Mouse (Mus musculus): ENCODE results near the gene Zfp160. TPM values are rescaled to one million over a fixed set of nuclear protein-coding genes. Genes with fewer than 3 reads are reported as not detected.
"Not testable (repeated sequence)": the region's sequence is repeated elsewhere in the genome, so short reads cannot be mapped to it uniquely, and the experiment has no call there.

Zfp160 gene
- 19.8 and 19.9 TPM in 2 replicates for polyA plus RNA-seq (2015; fragmentation: Nextera tagmentation; extraction: Ambion mirVana)

GRCm38 (mm10) chr17:21008382-21009331 lies at the start of gene Zfp160:
Gene Zfp160 (plus strand): TSS chr17:21008903.
- peaks cover 20% of the 10 kb centered on the region for H3K36me3 ChIP-seq
- H3K4me2 ChIP-seq (replicated peaks) = peak within 1 kb of the TSS; percentile 80
- peak within 1 kb of the TSS; percentile 87 for H3K9ac ChIP-seq (replicated peaks)
- 6% methylated on average over 36 of the region's 36 CpGs for WGBS
- H3K4me1 ChIP-seq = peaks cover 16% of the 10 kb centered on the region
- H3K9me3 ChIP-seq = no peaks in the 10 kb centered on the region
- H3K4me3 ChIP-seq = peak within 1 kb of the TSS; percentile 88
- ATAC-seq (replicated peaks) = peak; percentile 98
- H3K27me3 ChIP-seq = no peaks in the 10 kb centered on the region
- H3K27ac ChIP-seq (replicated peaks) = peak within 1 kb of the TSS; percentile 93

- H3K4me2 ChIP-seq (replicated peaks) = no peak overlapping the region
- H3K27ac ChIP-seq (replicated peaks) = no peak overlapping the region
- WGBS = 96% methylated on average over 5 of the region's 5 CpGs
- ATAC-seq (replicated peaks) = no peak
- no peaks in the 10 kb centered on the region for H3K27me3 ChIP-seq
- no peak overlapping the region for H3K9ac ChIP-seq (replicated peaks)
- no peak overlapping the region for H3K4me3 ChIP-seq
- no peaks in the 10 kb centered on the region for H3K4me1 ChIP-seq
- peaks cover 99% of the 10 kb centered on the region for H3K36me3 ChIP-seq
- no peaks in the 10 kb centered on the region for H3K9me3 ChIP-seq
Observed at GRCm38 (mm10) chr17:20960386-20960785, 48.3 kb upstream of the Zfp160 start.

- Histone ChIP-seq H3K9me3 (no peaks in the 10 kb centered on the region), H3K4me1 (no peaks in the 10 kb centered on the region), H3K36me3 (peaks cover 94% of the 10 kb centered on the region), H3K27me3 (no peaks in the 10 kb centered on the region), H3K4me2 (replicated peaks) (no peak overlapping the region), H3K9ac (replicated peaks) (no peak overlapping the region), H3K4me3 (no peak overlapping the region), H3K27ac (replicated peaks) (no peak overlapping the region)
- WGBS = 89% methylated on average over 4 of the region's 4 CpGs
- 0 out of 2 replicates have a peak, but pooled peaks have one; percentile 15 for ATAC-seq (replicated peaks)
Observed at GRCm38 (mm10) chr17:20965421-20965820, 43.3 kb upstream of the Zfp160 start.

GRCm38 (mm10) chr17:20966681-20967080 lies 42.0 kb upstream of the Zfp160 start:
- ATAC-seq (replicated peaks) = no peak
- Histone ChIP-seq H3K4me2 (replicated peaks) (no peak overlapping the region), H3K9ac (replicated peaks) (no peak overlapping the region), H3K4me1 (no peaks in the 10 kb centered on the region), H3K36me3 (peaks cover 81% of the 10 kb centered on the region), H3K27ac (replicated peaks) (no peak overlapping the region), H3K4me3 (no peak overlapping the region), H3K9me3 (no peaks in the 10 kb centered on the region), H3K27me3 (no peaks in the 10 kb centered on the region)

GRCm38 (mm10) chr17:20993716-20994115 lies 15.0 kb upstream of the Zfp160 start:
- no peak for ATAC-seq (replicated peaks)
- WGBS = 70% methylated on average over 2 of the region's 2 CpGs
- Histone ChIP-seq H3K4me3 (no peak overlapping the region), H3K36me3 (no peaks in the 10 kb centered on the region), H3K9ac (replicated peaks) (no peak overlapping the region), H3K27me3 (no peaks in the 10 kb centered on the region), H3K4me1 (no peaks in the 10 kb centered on the region), H3K9me3 (no peaks in the 10 kb centered on the region), H3K4me2 (replicated peaks) (no peak overlapping the region), H3K27ac (replicated peaks) (no peak overlapping the region)

GRCm38 (mm10) chr17:20996364-20996763 lies 12.3 kb upstream of the Zfp160 start, which contains the start of gene Vmn1r233:
Gene Vmn1r233 (minus strand): TSS chr17:20996464.
- H3K4me1 ChIP-seq = no peaks in the 10 kb centered on the region
- H3K27me3 ChIP-seq = 0 out of 2 replicates have a peak, but pooled peaks cover 3% of the 10 kb centered on the region
- H3K36me3 ChIP-seq = no peaks in the 10 kb centered on the region
- no peak within 1 kb of the TSS for H3K4me2 ChIP-seq (replicated peaks)
- ATAC-seq (replicated peaks) = no peak
- H3K9ac ChIP-seq (replicated peaks) = no peak within 1 kb of the TSS
- no peak within 1 kb of the TSS for H3K4me3 ChIP-seq
- no peaks in the 10 kb centered on the region for H3K9me3 ChIP-seq
- H3K27ac ChIP-seq (replicated peaks) = no peak within 1 kb of the TSS

- Histone ChIP-seq H3K4me2 (replicated peaks) (peak overlapping the region; percentile 80), H3K4me1 (peaks cover 16% of the 10 kb centered on the region), H3K27me3 (no peaks in the 10 kb centered on the region), H3K4me3 (peak overlapping the region; percentile 88), H3K9me3 (no peaks in the 10 kb centered on the region), H3K9ac (replicated peaks) (peak overlapping the region; percentile 87), H3K36me3 (peaks cover 26% of the 10 kb centered on the region), H3K27ac (replicated peaks) (peak overlapping the region; percentile 93; the same call in 1 of the 2 replicates)
- WGBS = 26% methylated on average over 1 of the region's 1 CpGs
- ATAC-seq (replicated peaks) = no peak
Observed at GRCm38 (mm10) chr17:21009726-21010125, 1.0 kb downstream of the Zfp160 start.

- Histone ChIP-seq H3K9ac (replicated peaks) (no peak overlapping the region), H3K27me3 (no peaks in the 10 kb centered on the region), H3K9me3 (no peaks in the 10 kb centered on the region), H3K4me2 (replicated peaks) (no peak overlapping the region), H3K4me1 (no peaks in the 10 kb centered on the region), H3K36me3 (peaks cover 76% of the 10 kb centered on the region), H3K27ac (replicated peaks) (no peak overlapping the region), H3K4me3 (no peak overlapping the region)
- ATAC-seq (replicated peaks) = no peak
- 86% methylated on average over 1 of the region's 1 CpGs for WGBS
Observed at GRCm38 (mm10) chr17:21018410-21019080, 9.8 kb downstream of the Zfp160 start.

- not testable (repeated sequence) for H3K4me1 ChIP-seq; H3K27ac ChIP-seq (replicated peaks); H3K9ac ChIP-seq (replicated peaks); H3K9me3 ChIP-seq; H3K4me2 ChIP-seq (replicated peaks); ATAC-seq (replicated peaks); H3K36me3 ChIP-seq; H3K27me3 ChIP-seq; H3K4me3 ChIP-seq
- 87% methylated on average over 9 of the region's 9 CpGs for WGBS
Observed at GRCm38 (mm10) chr17:21048020-21048419, 39.3 kb downstream of the Zfp160 start.

- no peak overlapping the region for H3K27ac ChIP-seq (replicated peaks)
- H3K9ac ChIP-seq (replicated peaks) = no peak overlapping the region
- ATAC-seq (replicated peaks) = no peak
- no peaks in the 10 kb centered on the region for H3K4me1 ChIP-seq
- 85% methylated on average over 1 of the region's 1 CpGs for WGBS
- no peaks in the 10 kb centered on the region for H3K27me3 ChIP-seq
- no peak overlapping the region for H3K4me3 ChIP-seq
- H3K9me3 ChIP-seq = no peaks in the 10 kb centered on the region
- no peaks in the 10 kb centered on the region for H3K36me3 ChIP-seq
- no peak overlapping the region for H3K4me2 ChIP-seq (replicated peaks)
Observed at GRCm38 (mm10) chr17:21050901-21051300, 42.2 kb downstream of the Zfp160 start.

- ATAC-seq (replicated peaks); H3K27ac ChIP-seq (replicated peaks): not testable (repeated sequence)
- no CpG with 5 or more reads among the region's 3 CpGs for WGBS
Observed at GRCm38 (mm10) chr17:21051341-21051740, 42.6 kb downstream of the Zfp160 start.

GRCm38 (mm10) chr17:21051919-21052318 lies 43.2 kb downstream of the Zfp160 start:
- not testable (repeated sequence) for H3K27ac ChIP-seq (replicated peaks)

More at GRCm38 (mm10) chr17:21051341-21051740, 42.6 kb downstream of the Zfp160 start:
- H3K4me2 ChIP-seq (replicated peaks); H3K9ac ChIP-seq (replicated peaks); H3K4me3 ChIP-seq; H3K9me3 ChIP-seq; H3K36me3 ChIP-seq; H3K4me1 ChIP-seq; H3K27me3 ChIP-seq: not testable (repeated sequence)

More at GRCm38 (mm10) chr17:21051919-21052318, 43.2 kb downstream of the Zfp160 start:
- H3K9ac ChIP-seq (replicated peaks); H3K4me3 ChIP-seq; H3K27me3 ChIP-seq; H3K4me1 ChIP-seq; ATAC-seq (replicated peaks); H3K9me3 ChIP-seq; H3K4me2 ChIP-seq (replicated peaks); H3K36me3 ChIP-seq: not testable (repeated sequence)
- WGBS = 86% methylated on average over 3 of the region's 3 CpGs

Data from forebrain, embryonic 15.5 days (tissue).